Mouse (Mus musculus): ENCODE results near the gene Shh. TPM values are rescaled to one million over a fixed set of nuclear protein-coding genes. Genes with fewer than 3 reads are reported as not detected.

The Shh gene
- total RNA-seq (2021): 10 to 100 TPM; 10.1 to 13.2 TPM
- long read RNA-seq, experiment 1, partial matches to known transcripts: 1 of 6 reads
- long read RNA-seq, experiment 1, other reads (novel, unspliced or antisense): 1 of 6 reads
- long read RNA-seq, experiment 2, partial matches to known transcripts: 0 of 6 reads
- long read RNA-seq, experiment 2, other reads (novel, unspliced or antisense): 4 of 6 reads

DNA sequence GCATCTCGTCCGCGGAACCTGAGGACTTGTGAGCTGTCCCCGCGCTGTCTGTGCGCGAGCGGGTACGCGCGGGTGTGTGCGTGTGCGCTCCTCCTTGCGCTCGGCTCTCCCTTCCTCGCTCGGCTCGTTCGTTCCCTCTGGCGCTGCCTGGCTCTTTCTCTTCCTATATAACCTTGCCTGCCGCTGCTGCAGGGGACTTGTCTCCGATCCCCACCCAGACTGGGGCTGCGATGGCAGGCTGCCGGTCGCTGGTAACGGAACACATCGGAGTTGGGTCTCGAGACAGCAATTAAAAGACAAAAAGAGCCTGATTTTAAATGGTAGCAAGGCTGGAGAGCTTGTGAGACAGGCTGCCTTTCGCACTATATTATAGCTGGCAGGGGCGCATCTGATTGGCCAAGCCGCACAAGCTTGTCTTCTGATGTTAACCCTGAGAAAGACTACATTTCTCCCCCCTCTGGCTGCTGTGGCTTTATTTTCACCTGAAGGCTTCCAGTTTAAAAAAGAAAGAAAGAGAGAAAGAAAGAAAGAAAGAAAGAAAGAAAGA is at the start of gene Shh:
TSS of gene Shh (minus strand) at position 497 of the 547 bp plus-strand sequence.
- DNase-seq (ENCODE audit: low spot score in 2 of 2): peak in 1 of 2 experiments; percentile 33

GRCm38 (mm10) chr5:28500792-28501439 is 33.9 kb upstream of the Shh start:
- DNase-seq (ENCODE audit: low spot score in 2 of 2): peak in 1 of 2 experiments; percentile 1

- DNase-seq (ENCODE audit: low spot score in 2 of 2): no peak
Measured at GRCm38 (mm10) chr5:28498846-28499245, 31.8 kb upstream of the Shh start.

DNA sequence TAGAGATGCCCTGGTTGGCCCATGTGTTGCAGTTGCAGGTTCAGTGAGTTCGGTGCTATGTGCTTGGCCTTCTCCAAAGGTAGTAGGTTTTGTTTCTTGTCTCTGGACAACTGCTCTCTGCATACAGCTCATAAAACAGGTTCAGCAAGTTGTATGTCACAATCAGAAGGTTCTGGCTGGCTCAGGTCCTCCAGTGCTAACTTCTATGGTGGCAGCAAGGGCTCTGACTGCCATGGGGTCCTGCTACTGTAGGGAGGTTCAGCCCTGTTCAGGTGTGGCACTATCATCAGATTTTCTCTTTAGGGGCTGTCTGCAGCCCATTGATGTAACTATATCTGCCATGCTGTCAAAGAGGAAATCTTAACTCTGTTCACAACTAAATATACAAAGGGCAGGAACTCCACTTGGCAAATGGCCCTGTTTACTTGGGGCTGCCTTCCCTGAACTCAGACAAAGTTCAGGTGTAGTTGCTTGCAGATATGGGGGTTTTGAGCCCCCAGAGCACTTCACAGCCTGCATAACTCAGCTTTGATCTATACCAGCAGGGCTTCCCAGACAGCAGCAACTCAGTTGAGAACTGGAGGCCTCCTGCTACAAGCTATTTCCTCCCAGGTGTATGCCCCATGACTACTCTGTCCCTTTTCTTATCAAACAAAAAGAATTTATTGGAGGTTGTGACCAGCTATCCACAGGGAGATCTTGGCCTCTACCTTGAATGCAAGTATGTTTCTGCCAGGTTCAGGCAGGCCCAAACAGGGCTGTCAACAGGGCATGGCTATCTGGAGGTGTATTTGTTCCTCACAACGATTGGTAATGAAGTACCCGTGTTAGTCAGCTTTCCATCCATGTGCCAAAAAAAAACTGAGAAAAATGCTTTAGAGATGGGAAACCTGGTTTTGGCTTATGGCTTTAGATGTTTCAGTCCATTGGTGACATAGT is 28.9 kb upstream of the Shh start:
- no peak for DNase-seq (ENCODE audit: low spot score in 2 of 2)

DNA sequence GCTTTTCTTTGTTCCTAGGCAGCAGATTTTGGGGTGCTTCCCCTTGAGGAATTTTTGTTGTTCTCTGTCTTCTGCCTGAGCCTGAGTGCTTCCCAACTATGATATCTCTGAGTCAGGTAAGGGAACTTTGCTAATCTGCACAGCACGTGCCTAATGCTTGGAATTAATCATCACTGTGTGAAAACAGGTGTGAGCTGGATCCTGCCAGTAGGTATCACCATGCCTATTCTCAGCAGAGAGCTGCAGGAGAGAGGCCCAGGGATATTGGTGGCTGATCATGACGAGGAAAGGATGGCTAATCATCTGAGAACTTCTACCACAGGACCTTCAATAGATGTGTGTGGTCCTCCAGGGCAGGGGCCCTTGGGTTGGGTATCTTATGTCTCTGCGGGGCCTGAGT is 26.5 kb upstream of the Shh start:
- DNase-seq (ENCODE audit: low spot score in 2 of 2): peak in 1 of 2 experiments; percentile 0

- no peak for DNase-seq (ENCODE audit: low spot score in 2 of 2)
Measured at GRCm38 (mm10) chr5:28482991-28483390, 15.9 kb upstream of the Shh start.

DNA sequence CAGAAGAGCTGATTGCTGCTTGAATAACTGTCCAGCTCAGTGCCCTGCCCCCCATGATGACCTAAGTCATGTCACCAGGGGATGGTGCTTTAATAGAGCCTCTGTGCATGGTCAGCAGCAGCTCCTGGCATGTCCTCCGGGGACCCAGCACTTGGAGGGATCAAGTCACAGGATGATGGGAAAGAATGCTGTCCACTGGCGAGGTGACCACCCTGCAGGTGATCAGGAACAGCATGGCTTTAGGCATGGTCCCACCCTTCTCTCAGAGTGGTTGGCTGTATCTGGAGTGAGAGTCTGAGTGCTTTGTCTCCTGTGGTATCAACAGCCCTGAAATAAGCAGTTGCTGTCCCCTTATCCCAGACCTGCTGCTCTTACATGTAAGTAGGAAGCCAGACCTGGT is 14.7 kb upstream of the Shh start:
- no peak for DNase-seq (ENCODE audit: low spot score in 2 of 2)

- no peak for DNase-seq (ENCODE audit: low spot score in 2 of 2)
Measured at GRCm38 (mm10) chr5:28476389-28477379, 9.6 kb upstream of the Shh start.

DNA sequence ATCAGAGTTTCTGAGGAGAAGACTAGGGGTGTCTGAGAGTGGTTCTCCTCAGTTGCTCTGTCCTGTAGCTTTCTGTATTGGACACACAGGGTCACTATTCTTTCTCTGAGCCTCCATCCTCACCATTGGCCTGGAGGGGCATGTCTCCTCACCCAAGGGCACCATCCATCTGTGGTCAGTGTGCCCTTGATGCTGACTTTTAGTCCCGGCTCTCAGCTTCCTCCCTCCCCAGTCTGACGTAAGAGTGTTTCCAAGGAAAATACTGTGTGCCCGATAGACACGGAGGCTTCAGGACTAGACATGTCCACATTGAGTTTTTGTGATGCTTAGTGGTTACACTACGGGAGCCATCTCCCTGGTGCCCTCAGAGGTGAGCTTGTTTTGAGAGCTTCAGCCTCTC is 6.5 kb upstream of the Shh start:
- no peak for DNase-seq (ENCODE audit: low spot score in 2 of 2)

GRCm38 (mm10) chr5:28469525-28470202 is 2.6 kb upstream of the Shh start:
- DNase-seq (ENCODE audit: low spot score in 2 of 2): peak; percentile 80 to 85

DNA sequence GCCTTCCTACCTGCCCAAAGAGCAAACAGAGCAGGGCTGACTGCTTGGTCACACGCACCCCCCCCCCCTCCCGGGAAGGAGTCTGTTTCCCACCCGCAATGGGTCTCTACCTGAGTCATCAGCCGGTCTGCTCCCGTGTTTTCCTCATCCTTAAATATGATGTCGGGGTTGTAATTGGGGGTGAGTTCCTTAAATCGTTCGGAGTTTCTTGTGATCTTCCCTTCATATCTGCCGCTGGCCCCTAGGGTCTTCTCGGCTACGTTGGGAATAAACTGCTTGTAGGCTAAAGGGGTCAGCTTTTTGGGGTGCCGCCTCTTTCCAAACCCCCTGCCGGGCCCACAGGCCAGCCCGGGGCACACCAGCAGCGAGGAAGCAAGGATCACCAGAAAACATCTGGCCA is 705 bp downstream of the Shh start:
- DNase-seq (ENCODE audit: low spot score in 2 of 2): no peak

DNA sequence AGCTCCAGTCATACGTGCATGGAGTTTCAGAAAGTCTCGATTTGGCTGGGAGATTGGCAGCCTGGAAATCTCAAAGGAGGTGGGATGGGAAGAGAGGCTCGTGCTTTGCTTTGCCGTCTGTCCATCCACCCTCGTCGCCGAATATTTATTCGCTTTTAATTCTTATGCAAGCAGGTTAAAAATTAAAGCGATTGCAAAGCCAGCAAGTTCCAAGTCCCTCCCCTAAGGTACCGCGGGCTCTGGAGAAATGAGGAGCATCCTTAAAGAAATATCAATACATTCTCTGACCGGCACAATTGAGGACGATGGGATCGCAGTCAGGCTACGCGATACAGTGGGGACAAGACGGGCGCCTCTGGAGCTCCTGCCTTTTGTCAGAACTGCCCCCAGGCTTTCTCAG is 1.5 kb downstream of the Shh start:
- no peak for DNase-seq (ENCODE audit: low spot score in 2 of 2)

DNA sequence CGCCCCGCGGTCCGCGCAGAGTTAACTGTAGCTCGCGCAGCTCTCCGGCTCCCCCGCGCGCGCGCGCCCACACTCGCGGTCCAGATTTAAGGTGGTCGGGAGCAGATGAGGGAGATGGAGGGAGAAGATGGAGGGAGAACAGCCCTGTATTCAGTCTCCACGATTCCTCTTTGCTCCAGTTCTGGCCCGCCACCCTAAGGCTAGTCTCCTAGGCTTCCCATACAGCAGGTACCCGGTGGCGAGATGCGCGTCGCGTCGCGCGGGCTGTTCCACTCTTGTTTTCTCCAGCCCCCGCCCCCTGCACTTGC is 2.0 kb downstream of the Shh start:
- DNase-seq (ENCODE audit: low spot score in 2 of 2): no peak

DNA sequence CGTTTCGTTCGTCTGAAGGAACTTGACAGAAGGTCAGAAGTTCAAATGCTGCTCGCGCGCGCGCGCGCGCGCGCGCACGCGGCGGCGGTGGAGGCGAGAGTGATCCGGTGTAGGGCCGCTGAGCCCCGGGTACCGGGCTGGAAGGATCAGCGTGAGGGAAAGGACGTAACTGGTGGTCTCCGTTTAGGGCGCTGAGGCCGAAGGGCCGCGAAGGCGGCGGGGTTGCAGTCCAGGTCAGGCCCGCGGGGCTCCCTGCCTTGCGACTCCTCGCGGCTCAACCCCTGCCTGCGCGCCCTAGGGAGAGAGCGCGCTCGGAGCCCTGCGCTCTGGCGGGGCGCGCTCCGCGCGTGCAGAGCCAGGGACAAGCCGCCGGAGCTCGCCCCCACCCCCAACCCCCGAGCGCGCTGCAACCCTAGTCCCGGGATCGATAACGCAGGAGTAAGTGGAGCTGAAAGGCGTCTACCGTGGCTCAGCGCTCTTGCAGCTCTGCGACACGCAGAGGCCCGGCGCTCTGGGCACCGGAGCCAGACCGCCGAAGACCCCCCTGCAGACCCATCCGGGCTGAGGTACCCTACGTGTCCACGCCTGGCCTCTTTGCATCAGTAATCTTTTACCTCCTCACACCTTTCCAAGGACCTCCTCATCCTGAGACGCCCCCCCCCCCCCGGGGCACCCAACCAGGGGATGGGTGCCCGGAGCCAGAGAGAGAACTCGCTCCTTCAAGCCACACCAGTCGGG is 2.5 kb downstream of the Shh start:
- DNase-seq (ENCODE audit: low spot score in 2 of 2): peak in 1 of 2 experiments; percentile 42

- no peak for DNase-seq (ENCODE audit: low spot score in 2 of 2)
Measured at GRCm38 (mm10) chr5:28463656-28464055, 3.4 kb downstream of the Shh start.

DNA sequence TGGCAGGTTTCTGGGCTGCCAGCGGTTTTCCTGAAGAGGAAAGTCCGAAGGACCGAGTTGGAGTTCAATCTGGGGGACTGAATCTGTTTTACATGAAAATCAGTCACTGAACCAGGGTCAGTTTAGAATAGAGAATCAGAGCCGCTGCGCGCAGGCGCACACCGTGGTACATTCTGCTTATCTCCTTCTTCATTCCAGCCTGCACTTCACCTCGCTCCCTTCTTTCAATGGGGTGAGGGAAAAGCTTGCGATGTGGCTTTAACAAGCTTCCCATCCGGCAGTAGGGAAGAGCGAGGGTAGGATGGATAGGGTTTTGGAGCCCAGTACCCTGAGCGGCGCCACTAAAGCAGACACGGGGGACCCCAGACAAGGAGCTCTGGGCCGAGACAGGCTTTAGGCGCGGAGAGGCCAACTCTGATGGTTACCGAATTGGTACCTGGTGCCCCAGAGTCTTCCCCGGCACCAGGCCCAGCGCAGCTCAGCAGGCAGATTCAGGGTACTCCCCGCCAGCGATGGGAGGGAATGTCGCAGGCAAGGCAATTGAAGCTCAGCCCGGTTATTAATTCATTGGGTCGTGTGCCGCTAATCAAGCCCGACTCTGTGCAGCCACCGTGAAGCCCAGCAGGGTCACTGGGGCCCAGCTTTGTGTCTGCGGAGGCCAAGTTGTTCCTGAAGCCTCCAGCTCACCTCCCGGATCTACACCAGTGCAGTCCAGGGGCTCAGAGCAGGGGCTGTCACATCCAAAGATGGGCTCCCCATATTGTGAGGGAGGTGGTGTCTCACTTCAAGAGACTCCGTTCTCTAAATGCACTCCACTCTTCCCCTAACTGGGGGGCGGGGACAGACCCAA is 4.1 kb downstream of the Shh start:
- no peak for DNase-seq (ENCODE audit: low spot score in 2 of 2)

- peak in 1 of 2 experiments; percentile 10 for DNase-seq (ENCODE audit: low spot score in 2 of 2)
Measured at GRCm38 (mm10) chr5:28461376-28461775, 5.7 kb downstream of the Shh start.
